Mouse (Mus musculus) G1E (cell line): ENCODE data around the gene Vmn2r93. TPM values are rescaled to one million over a fixed set of nuclear protein-coding genes. Genes with fewer than 3 reads are reported as not detected.

Experiments used
- ATAC-seq: 2 replicates; pipeline ENCODE4 v1.8.0; 2016; ENCODE audit warnings: mild to moderate bottlenecking; ENCODE audit not compliant: insufficient number of reproducible peaks, poor library complexity, low FRiP score, severe bottlenecking; ENCODE audit errors: extremely low read depth
- DNase-seq: peaks from one replicate; pipeline ENCODE4 v3.0.0; 2012; ENCODE audit warnings: low spot score
- H3K27me3 ChIP-seq: 2 replicates; pipeline ENCODE4 v1.6.1; 2012; ENCODE audit warnings: mild to moderate bottlenecking, low read length, inconsistent platforms; ENCODE audit not compliant: insufficient read depth
- H3K36me3 ChIP-seq: replicated peaks from 2 replicates; pipeline ENCODE3; 2012; ENCODE audit warnings: mild to moderate bottlenecking, inconsistent platforms
- H3K4me1 ChIP-seq: 2 replicates; pipeline ENCODE4 v1.6.1; 2012; ENCODE audit warnings: low read depth, low read length, inconsistent platforms, mixed read lengths; ENCODE audit not compliant: insufficient read depth
- H3K4me3 ChIP-seq: 2 replicates; pipeline ENCODE4 v1.5.1; 2012; ENCODE audit warnings: low read depth, mild to moderate bottlenecking, inconsistent platforms, low read length, moderate library complexity, mixed read lengths
- H3K9me3 ChIP-seq: replicated peaks from 2 replicates; pipeline ENCODE4 v1.6.1; 2012; ENCODE audit warnings: inconsistent platforms
- CTCF ChIP-seq: IDR thresholded peaks from 2 replicates; pipeline ENCODE4 v1.5.1; 2012; ENCODE audit warnings: low read depth, low read length, inconsistent platforms, mixed read lengths
- GATA1 ChIP-seq: IDR thresholded peaks from 2 replicates; pipeline ENCODE4 v1.6.1; 2012; ENCODE audit warnings: borderline replicate concordance, low read length, inconsistent platforms, mixed read lengths
- GATA2 ChIP-seq: IDR thresholded peaks from 2 replicates; pipeline ENCODE4 v1.6.1; 2012; ENCODE audit warnings: low read depth, low read length, inconsistent platforms, borderline replicate concordance
- POLR2AphosphoS5 ChIP-seq: IDR thresholded peaks from 2 replicates; pipeline ENCODE4 v1.6.1; 2012; ENCODE audit warnings: low read depth, low read length, inconsistent platforms; ENCODE audit not compliant: insufficient replicate concordance
- TAL1 ChIP-seq: conservative IDR thresholded peaks from 2 replicates; pipeline ENCODE4 v1.6.1; 2012; ENCODE audit warnings: low read depth, low read length, inconsistent platforms, mixed read lengths
- polyA plus RNA-seq: library from polyadenylated mRNA; stranded (reverse); fragments of >175 nt; gene quantifications from 2 replicates; pipeline ENCODE4 v1.2.3, GENCODE M21; 2012
- total RNA-seq, 2 experiments: library from RNA; stranded (forward) in 1 of 2; stranded (reverse) in 1 of 2; fragments of 200-1000 nt in 1 of 2; fragments of >200 nt in 1 of 2; fragmentation: Nextera tagmentation in 1 of 2; gene quantifications; 2 replicates each; pipeline ENCODE4 v1.2.3; 2014 to 2017

Gene Vmn2r93
- total RNA-seq (2014; fragmentation: Nextera tagmentation): not detected in 2 replicates
- total RNA-seq (2017): 0.06 and 0.16 TPM in 2 replicates
- polyA plus RNA-seq: not detected in 2 replicates

- TF ChIP-seq GATA1 (no peak), GATA2 (no peak), CTCF (no peak), POLR2AphosphoS5 (no peak), TAL1 (no peak)
- no peaks in the 10 kb centered on the region for H3K4me1 ChIP-seq
- H3K36me3 ChIP-seq: no peaks in the 10 kb centered on the region
- H3K9me3 ChIP-seq: no peaks in the 10 kb centered on the region
- ATAC-seq: no peak
- no peaks in the 10 kb centered on the region for H3K27me3 ChIP-seq
- no peak within 1 kb of the TSS for H3K4me3 ChIP-seq
- no peak for DNase-seq
These were observed at the start of gene Vmn2r93 for GRCm38 (mm10) chr17:18297799-18298198. Vmn2r93 (plus strand) TSS chr17:18298099.

DNA sequence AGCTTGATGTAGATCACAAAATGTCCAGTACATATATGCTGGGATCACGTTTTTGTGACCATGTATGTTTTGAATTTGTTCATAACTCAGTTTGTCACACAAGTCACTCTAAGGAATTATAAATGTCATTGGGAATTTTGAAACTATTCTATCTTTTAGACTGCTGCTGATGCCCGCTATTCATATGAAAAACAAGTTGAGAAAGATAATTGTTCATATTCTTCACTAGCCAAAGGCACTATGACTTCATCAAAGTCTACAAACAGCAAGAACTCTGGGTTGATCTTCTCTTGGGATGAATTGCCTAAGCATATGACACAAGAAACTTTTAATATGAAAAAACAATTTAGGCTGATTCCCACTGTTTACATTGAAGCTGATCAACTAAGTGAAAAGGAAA lies 20.2 kb upstream of the Vmn2r93 start, which contains the start of gene Vmn2r94:
Vmn2r94 (minus strand) TSS at position 101 of the 400 bp plus-strand sequence.
- Histone ChIP-seq H3K36me3 (no peaks in the 10 kb centered on the region), H3K4me3 (no peak within 1 kb of the TSS), H3K9me3 (no peaks in the 10 kb centered on the region), H3K4me1 (no peaks in the 10 kb centered on the region), H3K27me3 (no peaks in the 10 kb centered on the region)
- no peak for TF ChIP-seq TAL1
- no peak for TF ChIP-seq GATA2
- TF ChIP-seq POLR2AphosphoS5: no peak
- TF ChIP-seq CTCF: no peak
- ATAC-seq: no peak
- DNase-seq: no peak

DNA sequence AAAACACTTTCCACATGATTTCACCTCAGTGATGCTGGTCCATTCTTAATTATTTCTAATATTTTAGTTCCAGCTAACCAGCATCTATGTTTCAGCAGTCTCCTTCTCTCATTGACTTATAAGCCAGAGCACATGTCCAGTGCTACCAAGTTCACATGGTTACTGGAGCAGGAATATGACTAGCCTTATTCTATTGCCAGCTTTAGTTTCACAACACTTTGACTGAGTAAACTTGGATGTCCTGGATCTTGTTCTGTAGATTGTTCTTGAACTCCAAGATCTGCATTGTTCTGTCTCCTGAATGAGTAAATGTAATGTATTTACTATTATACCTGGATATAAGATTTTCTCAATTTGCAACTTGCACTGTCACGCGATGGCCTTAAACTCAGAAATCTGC lies 25.1 kb downstream of the Vmn2r93 start:
- no peaks in the 10 kb centered on the region for H3K4me1 ChIP-seq
- TF ChIP-seq CTCF (no peak), POLR2AphosphoS5 (no peak), GATA2 (no peak), GATA1 (no peak), TAL1 (no peak)
- DNase-seq (no peak), ATAC-seq (no peak)
- no peaks in the 10 kb centered on the region for H3K9me3 ChIP-seq
- no peaks in the 10 kb centered on the region for H3K36me3 ChIP-seq
- H3K27me3 ChIP-seq: no peaks in the 10 kb centered on the region
- no peak overlapping the region for H3K4me3 ChIP-seq

GRCm38 (mm10) chr17:18360007-18360406 lies 62.1 kb downstream of the Vmn2r93 start:
- no peak overlapping the region for H3K4me3 ChIP-seq
- H3K9me3 ChIP-seq: peaks cover 2% of the 10 kb centered on the region; the same call in 1 of the 2 replicates
- no peaks in the 10 kb centered on the region for H3K27me3 ChIP-seq
- no peaks in the 10 kb centered on the region for H3K4me1 ChIP-seq
- DNase-seq: no peak
- no peak for ATAC-seq
- H3K36me3 ChIP-seq: no peaks in the 10 kb centered on the region
- TF ChIP-seq TAL1 (no peak), GATA1 (no peak), GATA2 (no peak), CTCF (no peak), POLR2AphosphoS5 (no peak)

DNA sequence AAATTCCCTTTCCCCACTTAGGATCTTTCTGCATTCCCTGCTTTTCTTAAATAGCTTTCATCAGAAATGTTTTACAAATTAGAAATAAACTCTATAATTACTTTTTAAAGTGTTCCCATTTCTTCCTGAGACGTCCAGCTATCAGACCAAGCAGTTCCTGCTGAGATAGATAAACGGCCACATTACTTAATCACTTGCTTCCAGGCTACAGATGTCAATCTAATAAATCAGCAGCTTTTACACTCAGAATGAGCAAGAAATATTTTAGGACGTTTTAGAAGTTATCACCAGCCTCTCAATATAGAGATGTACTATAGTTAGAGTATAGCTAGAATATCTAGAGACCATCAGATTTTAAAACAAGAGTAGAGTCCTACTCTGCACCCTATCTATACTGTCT lies 62.7 kb downstream of the Vmn2r93 start:
- DNase-seq (no peak), ATAC-seq (peak; percentile 89)
- H3K4me1 ChIP-seq: no peaks in the 10 kb centered on the region
- H3K9me3 ChIP-seq: peaks cover 4% of the 10 kb centered on the region; the same call in 1 of the 2 replicates
- no peak overlapping the region for H3K4me3 ChIP-seq
- no peaks in the 10 kb centered on the region for H3K36me3 ChIP-seq
- H3K27me3 ChIP-seq: no peaks in the 10 kb centered on the region
- TF ChIP-seq CTCF (no peak), TAL1 (no peak), POLR2AphosphoS5 (no peak), GATA1 (no peak), GATA2 (no peak)

Other genes starting within 250 kb of the Vmn2r93 start
- gene Vmn2r124, start 248.7 kb upstream of the Vmn2r93 start, total RNA-seq (2014; fragmentation: Nextera tagmentation): not detected in 2 replicates
- gene Vmn2r124, start 248.7 kb upstream of the Vmn2r93 start, total RNA-seq (2017): 0.06 and 0.16 TPM in 2 replicates
- not detected in 2 replicates for gene Vmn2r124, start 248.7 kb upstream of the Vmn2r93 start, polyA plus RNA-seq
- not detected in 2 replicates for gene Vmn2r91, start 213.1 kb upstream of the Vmn2r93 start, total RNA-seq (2014; fragmentation: Nextera tagmentation)
- gene Vmn2r91, start 213.1 kb upstream of the Vmn2r93 start, total RNA-seq (2017): not detected in 2 replicates
- not detected in 2 replicates for gene Vmn2r91, start 213.1 kb upstream of the Vmn2r93 start, polyA plus RNA-seq
- gene Vmn2r92, start 146.2 kb upstream of the Vmn2r93 start, total RNA-seq (2014; fragmentation: Nextera tagmentation): not detected in 2 replicates
- gene Vmn2r92, start 146.2 kb upstream of the Vmn2r93 start, total RNA-seq (2017): 0.11 and 0.12 TPM in 2 replicates
- not detected in 2 replicates for gene Vmn2r92, start 146.2 kb upstream of the Vmn2r93 start, polyA plus RNA-seq
- not detected in 2 replicates for gene Vmn2r94, start 20.3 kb upstream of the Vmn2r93 start, total RNA-seq (2014; fragmentation: Nextera tagmentation)
- 0.12 and 0.22 TPM in 2 replicates for gene Vmn2r94, start 20.3 kb upstream of the Vmn2r93 start, total RNA-seq (2017)
- gene Vmn2r94, start 20.3 kb upstream of the Vmn2r93 start, polyA plus RNA-seq: not detected in 2 replicates
- not detected in 2 replicates for gene Vmn2r95, start 126.0 kb downstream of the Vmn2r93 start, total RNA-seq (2014; fragmentation: Nextera tagmentation)
- gene Vmn2r95, start 126.0 kb downstream of the Vmn2r93 start, total RNA-seq (2017): 0.05 and 0.12 TPM in 2 replicates
- not detected in 2 replicates for gene Vmn2r95, start 126.0 kb downstream of the Vmn2r93 start, polyA plus RNA-seq